Mouse (Mus musculus): ENCODE results near the gene Cbx1.
"Not testable (repeated sequence)": the region's sequence is repeated elsewhere in the genome, so short reads cannot be mapped to it uniquely, and the experiment has no call there.

DNA sequence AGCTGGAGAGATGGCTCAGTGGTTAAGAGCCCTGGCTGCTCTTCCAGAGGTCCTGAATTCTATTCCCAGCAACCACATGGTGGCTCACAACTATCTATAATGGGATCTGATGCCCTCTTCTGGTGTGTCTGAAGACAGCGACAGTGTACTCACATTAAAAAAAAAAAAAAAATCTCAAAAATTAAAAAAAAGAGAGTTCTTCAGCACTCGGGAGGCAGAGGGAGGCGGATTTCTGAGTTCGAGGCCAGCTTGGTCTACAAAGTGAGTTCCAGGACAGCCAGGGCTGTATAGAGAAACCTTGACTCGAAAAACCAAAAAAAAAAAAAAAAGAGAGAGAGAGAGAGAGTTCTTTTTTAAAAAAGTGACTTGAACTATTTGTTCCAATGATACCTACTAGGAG lies 60.2 kb downstream of the Cbx1 start:
- TF ChIP-seq MAFK (IDR thresholded peaks at IDR 0.05; ENCODE audit: insufficient read depth, low read depth, low read length); ZNF384 (IDR thresholded peaks at IDR 0.05; ENCODE audit: low read depth, low read length): not testable (repeated sequence)

Measured in ES-E14 (cell line).